Mouse (Mus musculus) neural tube, embryonic 11.5 days (tissue): Measurements from ENCODE around the gene Tmem44. TPM values are rescaled to one million over a fixed set of nuclear protein-coding genes. Genes with fewer than 3 reads are reported as not detected.
"Not testable (repeated sequence)": the region's sequence is repeated elsewhere in the genome, so short reads cannot be mapped to it uniquely, and the experiment has no call there.

Source experiments
- ATAC-seq: fragments of 200-750 bp; cut with Nextera tagmentation; 2 replicates; pipeline ENCODE4 v1.8.0; 2017; ENCODE audit warnings: moderate number of reproducible peaks, mild to moderate bottlenecking, moderate TSS enrichment, moderate library complexity; ENCODE audit not compliant: insufficient read depth, low FRiP score, low TSS enrichment
- DNase-seq: peaks from one replicate; pipeline ENCODE4 v3.0.0-alpha.2; 2015; ENCODE audit warnings: low spot score
- H3K27ac ChIP-seq: fragments of 300-500 bp; sonication (generic); 2 replicates; pipeline ENCODE4 v1.5.1; 2014; ENCODE audit warnings: low read depth, mild to moderate bottlenecking, low read length
- H3K27me3 ChIP-seq: fragments of 300-500 bp; sonication (generic); 2 replicates; pipeline ENCODE4 v1.6.1; 2014; ENCODE audit warnings: mild to moderate bottlenecking, low read length, mixed read lengths; ENCODE audit not compliant: control insufficient read depth, insufficient read depth
- H3K36me3 ChIP-seq: fragments of 300-500 bp; sonication (generic); 2 replicates; pipeline ENCODE4 v1.6.1; 2014; ENCODE audit warnings: mild to moderate bottlenecking, low read length, moderate library complexity, mixed read lengths; ENCODE audit not compliant: control insufficient read depth, insufficient read depth
- H3K4me1 ChIP-seq: fragments of 300-500 bp; sonication (generic); 2 replicates; pipeline ENCODE4 v1.6.1; 2014; ENCODE audit warnings: low read length, mixed read lengths; ENCODE audit not compliant: control insufficient read depth, insufficient read depth
- H3K4me2 ChIP-seq: fragments of 300-500 bp; sonication (generic); 2 replicates; pipeline ENCODE4 v1.6.1; 2014; ENCODE audit warnings: low read depth, mild to moderate bottlenecking, moderate library complexity
- H3K4me3 ChIP-seq: fragments of 300-500 bp; sonication (generic); 2 replicates; pipeline ENCODE4 v1.5.1; 2014; ENCODE audit warnings: low read depth, low read length
- H3K9ac ChIP-seq: fragments of 300-500 bp; sonication (generic); 2 replicates; pipeline ENCODE4 v1.6.1; 2014; ENCODE audit warnings: mild to moderate bottlenecking, low read length
- H3K9me3 ChIP-seq: fragments of 300-500 bp; sonication (generic); 2 replicates; pipeline ENCODE4 v1.6.1; 2016; ENCODE audit warnings: low read length; ENCODE audit not compliant: control insufficient read depth
- WGBS: fragments of 180-500 bp; shearing (Covaris S2); extraction: QIAGEN DNeasy Blood & Tissue Kit; methylation state at CpG from one replicate; pipeline ENCODE4 v1.1.7; 2014; 5-methylcytosine and 5-hydroxymethylcytosine counted together
- polyA plus RNA-seq: library from polyadenylated mRNA; unstranded; fragments of >200 nt; fragmentation: Nextera tagmentation; extraction: Ambion mirVana; gene quantifications from 2 replicates; pipeline ENCODE4 v1.2.1, GENCODE M21; 2014

Tmem44 gene
- polyA plus RNA-seq, 1 experiment from 2014 or later = 32.8 TPM

- H3K9me3 ChIP-seq = no peaks in the 10 kb centered on the region
- no peak overlapping the region for H3K4me3 ChIP-seq
- H3K27me3 ChIP-seq = no peaks in the 10 kb centered on the region
- no peak overlapping the region for H3K4me2 ChIP-seq
- no peak for ATAC-seq
- H3K36me3 ChIP-seq = no peaks in the 10 kb centered on the region
- no peak overlapping the region for H3K9ac ChIP-seq
- WGBS = 91% methylated on average over 5 of the region's 5 CpGs
- DNase-seq = no peak
- H3K27ac ChIP-seq = no peak overlapping the region
- H3K4me1 ChIP-seq = no peaks in the 10 kb centered on the region
Observed at GRCm38 (mm10) chr16:30477791-30478190, 72.9 kb downstream of the Tmem44 start.

GRCm38 (mm10) chr16:30477006-30477405 lies 73.6 kb downstream of the Tmem44 start:
- no peak for ATAC-seq
- Histone ChIP-seq H3K4me3 (no peak overlapping the region), H3K36me3 (no peaks in the 10 kb centered on the region), H3K4me1 (no peaks in the 10 kb centered on the region), H3K9ac (no peak overlapping the region), H3K9me3 (no peaks in the 10 kb centered on the region), H3K27me3 (no peaks in the 10 kb centered on the region), H3K4me2 (no peak overlapping the region), H3K27ac (no peak overlapping the region)
- DNase-seq = no peak
- 70% methylated on average over 3 of the region's 3 CpGs for WGBS

- Histone ChIP-seq H3K9ac (no peak overlapping the region), H3K27ac (no peak overlapping the region), H3K27me3 (no peaks in the 10 kb centered on the region), H3K9me3 (no peaks in the 10 kb centered on the region), H3K4me3 (no peak overlapping the region), H3K36me3 (no peaks in the 10 kb centered on the region), H3K4me2 (no peak overlapping the region), H3K4me1 (no peaks in the 10 kb centered on the region)
- 80% methylated on average over 10 of the region's 10 CpGs for WGBS
- no peak for ATAC-seq
- no peak for DNase-seq
Observed at GRCm38 (mm10) chr16:30475633-30476461, 74.8 kb downstream of the Tmem44 start.

DNA sequence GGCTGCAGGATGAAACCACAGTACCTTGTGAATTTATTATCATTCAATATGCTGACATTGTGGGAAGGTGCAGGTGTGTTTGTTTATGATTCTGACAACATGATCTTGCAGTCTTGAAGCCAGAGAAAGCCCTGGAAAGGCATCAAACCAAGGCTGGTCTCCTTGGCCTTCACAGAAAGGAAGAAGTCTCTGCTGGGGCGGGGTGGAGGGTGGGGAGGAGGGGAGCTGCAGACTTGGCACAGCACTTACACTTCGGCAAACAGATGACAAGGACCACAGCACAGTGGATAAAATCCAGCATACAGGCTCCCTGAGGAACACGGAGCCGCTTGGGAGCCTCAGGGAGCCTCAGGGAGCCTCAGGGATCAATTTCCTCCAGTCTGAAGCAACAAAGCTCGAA lies 78.2 kb downstream of the Tmem44 start:
- Histone ChIP-seq H3K4me3 (no peak overlapping the region), H3K36me3 (no peaks in the 10 kb centered on the region), H3K4me2 (no peak overlapping the region), H3K27me3 (no peaks in the 10 kb centered on the region), H3K4me1 (no peaks in the 10 kb centered on the region), H3K9me3 (no peaks in the 10 kb centered on the region), H3K27ac (no peak overlapping the region), H3K9ac (no peak overlapping the region)
- ATAC-seq = no peak
- 77% methylated on average over 5 of the region's 5 CpGs for WGBS
- no peak for DNase-seq

DNA sequence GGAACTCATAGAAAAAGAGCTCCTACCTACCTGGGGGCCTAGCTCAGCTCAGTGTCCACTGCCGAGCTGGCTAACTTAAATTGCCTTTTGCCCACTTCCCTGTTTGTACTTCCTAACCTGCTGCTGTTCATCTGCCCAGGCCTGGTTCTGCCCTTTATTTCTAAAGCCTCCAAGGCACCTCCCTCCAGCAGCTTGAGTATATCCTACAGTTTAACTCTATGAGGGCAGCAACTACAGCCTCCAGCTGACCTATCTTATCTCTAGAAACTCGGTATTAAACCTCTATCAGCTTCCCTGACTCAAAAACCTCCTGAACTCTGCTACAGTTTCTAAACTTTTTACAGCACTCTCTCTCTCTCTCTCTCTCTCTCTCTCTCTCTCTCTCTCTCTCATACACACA lies 78.7 kb downstream of the Tmem44 start:
- H3K27ac ChIP-seq = no peak overlapping the region
- no peaks in the 10 kb centered on the region for H3K9me3 ChIP-seq
- no peak for ATAC-seq

GRCm38 (mm10) chr16:30468944-30469343 lies 81.7 kb downstream of the Tmem44 start:
- H3K9ac ChIP-seq = no peak overlapping the region
- no peak overlapping the region for H3K4me3 ChIP-seq
- no peaks in the 10 kb centered on the region for H3K9me3 ChIP-seq
- no peak overlapping the region for H3K4me2 ChIP-seq
- DNase-seq (no peak), ATAC-seq (no peak)
- 96% methylated on average over 6 of the region's 6 CpGs for WGBS
- H3K27ac ChIP-seq = no peak overlapping the region
- H3K4me1 ChIP-seq = no peaks in the 10 kb centered on the region
- no peaks in the 10 kb centered on the region for H3K36me3 ChIP-seq
- H3K27me3 ChIP-seq = no peaks in the 10 kb centered on the region

More for the DNA sequence above, 78.7 kb downstream of the Tmem44 start:
- DNase-seq = no peak
- H3K4me2 ChIP-seq = no peak overlapping the region
- H3K27me3 ChIP-seq = no peaks in the 10 kb centered on the region
- WGBS = 82% methylated on average over 2 of the region's 2 CpGs
- H3K36me3 ChIP-seq = no peaks in the 10 kb centered on the region
- no peaks in the 10 kb centered on the region for H3K4me1 ChIP-seq
- H3K9ac ChIP-seq = no peak overlapping the region
- no peak overlapping the region for H3K4me3 ChIP-seq

GRCm38 (mm10) chr16:30465680-30466298 lies 84.9 kb downstream of the Tmem44 start:
- no peak overlapping the region for H3K9ac ChIP-seq
- no peak overlapping the region for H3K4me3 ChIP-seq
- DNase-seq (no peak), ATAC-seq (no peak)
- no peaks in the 10 kb centered on the region for H3K9me3 ChIP-seq
- no peaks in the 10 kb centered on the region for H3K27me3 ChIP-seq
- WGBS = 77% methylated on average over 5 of the region's 5 CpGs
- no peak overlapping the region for H3K4me2 ChIP-seq
- no peaks in the 10 kb centered on the region for H3K36me3 ChIP-seq
- no peaks in the 10 kb centered on the region for H3K4me1 ChIP-seq
- no peak overlapping the region for H3K27ac ChIP-seq

- not testable (repeated sequence) for H3K4me3 ChIP-seq, H3K9ac ChIP-seq, H3K9me3 ChIP-seq, ATAC-seq, H3K4me1 ChIP-seq, H3K36me3 ChIP-seq, DNase-seq, H3K27ac ChIP-seq, H3K27me3 ChIP-seq, H3K4me2 ChIP-seq
- WGBS = 91% methylated on average over 3 of the region's 3 CpGs
Observed at GRCm38 (mm10) chr16:30464742-30465141, 85.9 kb downstream of the Tmem44 start.
